Mouse (Mus musculus): ENCODE measurements around the gene Nt5c2.

DNA sequence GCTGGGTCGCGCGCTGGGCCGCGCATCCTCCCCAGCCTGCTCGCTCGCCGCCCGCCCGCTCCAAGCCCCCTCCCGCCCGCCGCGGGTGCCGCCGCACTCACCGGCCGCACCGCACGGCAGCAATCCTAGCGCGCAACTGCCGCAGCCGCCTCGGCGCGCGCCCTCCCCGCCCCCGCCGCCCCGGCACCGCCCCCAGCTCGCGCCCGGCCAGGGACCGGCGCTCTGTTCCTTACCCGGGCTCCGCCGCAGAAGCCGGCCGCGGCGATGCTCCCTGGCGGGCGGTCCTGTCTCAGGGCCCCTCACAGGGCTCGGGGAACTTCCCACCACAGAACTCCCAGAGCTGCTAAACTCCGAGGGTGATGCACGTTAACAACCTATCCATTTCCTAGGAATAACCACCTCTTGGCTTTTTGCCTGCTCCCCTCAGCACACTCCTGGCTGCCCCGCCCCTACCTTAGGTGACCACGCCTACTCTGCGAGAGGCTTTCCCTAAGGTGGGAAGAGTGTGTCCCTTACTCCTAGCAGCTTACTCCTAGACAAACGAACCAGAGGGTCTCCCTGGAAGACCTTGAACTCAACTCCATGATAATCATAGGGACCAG lies 52.7 kb downstream of the Nt5c2 start:
- TF ChIP-seq POLR2A (IDR thresholded peaks at IDR 0.05; ENCODE audit: borderline replicate concordance, extremely low read depth, low read depth, low read length) (peak; percentile 16; the same call in 1 of the 2 replicates), CTCF (IDR thresholded peaks at IDR 0.05; ENCODE audit: insufficient read depth, low read length) (no peak)

All from lung, adult 2 months (tissue).